Mouse (Mus musculus) liver, embryonic 14.5 days (tissue): ENCODE results near the gene Clrn3.

Source experiments
- CTCF ChIP-seq: IDR thresholded peaks from 2 replicates; pipeline ENCODE4 v1.5.1; 2016; ENCODE audit warnings: antibody characterized with exemption, low read depth, control low read depth
- EP300 ChIP-seq: IDR thresholded peaks from 2 replicates; pipeline ENCODE4 v1.6.1; 2016; ENCODE audit warnings: antibody characterized with exemption, low read depth

DNA sequence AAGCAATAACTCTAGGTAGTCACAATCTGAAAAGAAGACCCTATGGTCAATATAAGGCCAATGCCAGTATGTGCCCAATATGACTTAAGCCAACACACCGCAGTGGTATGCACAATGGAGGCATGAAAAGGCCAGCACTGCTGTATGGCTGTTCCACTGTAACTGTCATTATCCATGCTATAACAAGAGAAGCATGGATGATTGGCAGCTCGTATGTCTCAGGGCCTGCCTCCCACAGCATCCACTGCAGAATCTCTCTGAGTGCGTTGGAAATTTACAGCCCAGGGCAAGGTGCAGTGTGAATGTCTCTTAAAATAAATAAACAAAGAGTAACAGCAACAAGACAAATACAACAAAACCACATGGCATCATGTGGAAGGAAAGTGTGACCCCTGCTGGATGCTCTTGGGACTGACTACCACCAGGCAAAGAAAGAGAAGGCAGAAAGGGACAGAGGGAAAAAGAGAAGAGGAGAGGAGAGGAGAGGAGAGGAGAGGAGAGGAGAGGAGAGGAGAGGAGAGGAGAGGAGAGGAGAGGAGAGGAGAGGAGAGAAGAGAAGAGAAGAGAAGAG, 63.7 kb downstream of the Clrn3 start:
- TF ChIP-seq CTCF, result peak; percentile 56
- TF ChIP-seq EP300, result no peak
